Mouse (Mus musculus) heart, postnatal 36 days (tissue): ENCODE measurements around the gene Notch4. TPM values are rescaled to one million over a fixed set of nuclear protein-coding genes. Genes with fewer than 3 reads are reported as not detected.

Experiments
- DNase-seq, 2 experiments: peaks; one replicate each; pipeline ENCODE4 v3.0.0; 2021 to 2022
- intact Hi-C: fragments of 180-260 bp; cut with DNase I; formaldehyde crosslinking; loops from one replicate; pipeline ENCODE4 v1.15.1; 2025
- total RNA-seq, 2 experiments: library from RNA; stranded (reverse); gene quantifications; 2 replicates each; pipeline ENCODE4 v1.2.3; 2021

Gene Notch4
- total RNA-seq, 2 experiments from 2014 or later, result 33.0 to 48.6 TPM

- no peak for DNase-seq
- intact Hi-C loops, result no loop called here
Measured at GRCm38 (mm10) chr17:34621006-34621405, 56.9 kb downstream of the Notch4 start.

- intact Hi-C loops, result no loop called here
- no peak for DNase-seq
Measured at GRCm38 (mm10) chr17:34623161-34623560, 59.1 kb downstream of the Notch4 start.

- intact Hi-C loops, result no loop called here
- DNase-seq, result no peak
Measured at GRCm38 (mm10) chr17:34624981-34625380, 60.9 kb downstream of the Notch4 start.

GRCm38 (mm10) chr17:34626062-34626772 is 62.1 kb downstream of the Notch4 start:
- intact Hi-C loops, result no loop called here

GRCm38 (mm10) chr17:34626773-34627092 is 62.7 kb downstream of the Notch4 start:
- intact Hi-C loops, result loop anchor here (1.0 kb wide), 1 partner anchor 20 kb away; no protein-coding TSS in a partner anchor
- no peak for DNase-seq

More at GRCm38 (mm10) chr17:34626062-34626772, 62.1 kb downstream of the Notch4 start:
- DNase-seq, result no peak

- DNase-seq, result peak; percentile 85 to 86
- intact Hi-C loops, result loop anchor here (1.0 kb wide), 1 partner anchor 21 kb away; no protein-coding TSS in a partner anchor
Measured at GRCm38 (mm10) chr17:34627093-34627942, 63.2 kb downstream of the Notch4 start.

- intact Hi-C loops, result loop anchor here (1.0 to 2.0 kb wide), 2 partner anchors 15 to 22 kb away; no protein-coding TSS in a partner anchor
- peak in 1 of 2 experiments; percentile 68 for DNase-seq
Measured at GRCm38 (mm10) chr17:34627943-34628643, 64.0 kb downstream of the Notch4 start, which contains the start of gene Ppt2. Gene Ppt2, minus strand, starts transcription at chr17:34628510.

- intact Hi-C loops, result loop anchor here (2.0 kb wide), 1 partner anchor 14 kb away; no protein-coding TSS in a partner anchor
- no peak for DNase-seq
Measured at GRCm38 (mm10) chr17:34628644-34628967, 64.5 kb downstream of the Notch4 start.

GRCm38 (mm10) chr17:34629221-34629751 is 65.2 kb downstream of the Notch4 start, which contains the start of gene Prrt1:
Gene Prrt1, plus strand, starts transcription at chr17:34629533.
- peak in 1 of 2 experiments; percentile 29 for DNase-seq
- intact Hi-C loops, result loop anchor here (2.0 kb wide), 1 partner anchor 14 kb away; no protein-coding TSS in a partner anchor

- DNase-seq, result no peak
- intact Hi-C loops, result loop anchor here (2.0 kb wide), 1 partner anchor 13 kb away; no protein-coding TSS in a partner anchor
Measured at GRCm38 (mm10) chr17:34629796-34630603, 65.9 kb downstream of the Notch4 start.

GRCm38 (mm10) chr17:34630761-34631301 is 66.8 kb downstream of the Notch4 start:
- DNase-seq, result no peak
- intact Hi-C loops, result no loop called here

GRCm38 (mm10) chr17:34631647-34632046 is 67.6 kb downstream of the Notch4 start:
- intact Hi-C loops, result no loop called here
- DNase-seq, result no peak

- intact Hi-C loops, result no loop called here
- DNase-seq, result peak; percentile 80 to 84
Measured at GRCm38 (mm10) chr17:34632261-34632691, 68.2 kb downstream of the Notch4 start.

- intact Hi-C loops, result no loop called here
Measured at GRCm38 (mm10) chr17:34635671-34636070, 71.6 kb downstream of the Notch4 start.

GRCm38 (mm10) chr17:34637459-34637858 is 73.4 kb downstream of the Notch4 start:
- intact Hi-C loops, result no loop called here
- peak in 1 of 2 experiments; percentile 1 for DNase-seq

More at GRCm38 (mm10) chr17:34635671-34636070, 71.6 kb downstream of the Notch4 start:
- no peak for DNase-seq
